Mouse (Mus musculus): ENCODE measurements at regions not wholly inside any gene's neighbourhood (a gene's known extent, or its start where the extent isn't known, plus 50 kb on each side); places are given as distances from the start of the nearest gene placed in this dataset.

DNA sequence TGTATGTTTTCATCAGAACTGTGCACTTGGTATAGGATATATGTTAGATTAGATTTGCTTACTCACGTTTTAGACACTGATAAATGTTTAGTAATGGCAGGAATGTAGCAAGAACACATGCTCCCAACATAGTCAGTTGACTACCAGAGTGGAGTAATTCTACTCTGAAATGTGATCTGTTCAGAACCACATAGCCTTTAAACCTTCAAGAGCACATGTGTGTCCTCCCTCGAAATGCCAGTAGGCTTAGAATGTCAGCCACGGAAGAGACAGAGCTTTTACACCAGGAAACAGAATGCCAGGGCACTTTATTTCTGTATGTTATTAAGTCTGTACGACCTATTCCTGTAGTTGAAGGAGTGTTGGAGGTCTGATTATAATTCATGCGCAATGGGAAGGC is 51.3 kb upstream of the Cd28 start:
- DNase-seq (ENCODE audit: low spot score in 2 of 2), result no peak

DNA sequence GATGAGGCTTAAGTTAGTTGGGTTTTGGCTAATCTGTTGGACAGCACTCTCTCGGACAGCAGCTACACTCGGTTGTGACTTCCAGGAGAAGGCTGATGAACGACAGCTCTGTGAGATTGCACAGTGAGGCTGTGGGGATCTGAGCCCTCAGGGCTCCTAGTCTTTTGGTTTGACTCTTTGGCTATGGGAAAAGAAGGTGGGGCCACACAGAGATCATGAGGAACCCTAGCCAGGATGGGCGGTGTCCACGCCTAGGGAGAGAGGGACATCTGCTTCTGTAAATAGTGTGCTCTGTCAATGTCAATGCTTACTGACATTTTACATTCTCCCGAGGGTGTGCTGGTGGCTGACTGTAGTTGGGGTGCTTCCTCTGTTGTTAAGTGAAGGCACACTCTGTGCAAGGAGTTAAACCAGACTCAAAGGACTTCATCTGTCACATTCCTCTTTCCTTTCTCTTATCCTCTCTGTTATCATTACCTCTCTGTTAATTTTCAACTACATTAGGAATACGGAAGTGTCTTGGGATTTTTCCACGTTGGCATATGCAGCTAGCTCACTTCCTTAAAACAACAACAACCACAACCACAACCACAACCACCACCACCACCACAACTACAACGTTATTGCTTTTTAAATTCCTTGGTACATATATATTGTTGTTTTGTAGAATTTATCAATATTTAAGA is 54.2 kb upstream of the Cd28 start:
- DNase-seq (ENCODE audit: low spot score in 2 of 2), result no peak

DNA sequence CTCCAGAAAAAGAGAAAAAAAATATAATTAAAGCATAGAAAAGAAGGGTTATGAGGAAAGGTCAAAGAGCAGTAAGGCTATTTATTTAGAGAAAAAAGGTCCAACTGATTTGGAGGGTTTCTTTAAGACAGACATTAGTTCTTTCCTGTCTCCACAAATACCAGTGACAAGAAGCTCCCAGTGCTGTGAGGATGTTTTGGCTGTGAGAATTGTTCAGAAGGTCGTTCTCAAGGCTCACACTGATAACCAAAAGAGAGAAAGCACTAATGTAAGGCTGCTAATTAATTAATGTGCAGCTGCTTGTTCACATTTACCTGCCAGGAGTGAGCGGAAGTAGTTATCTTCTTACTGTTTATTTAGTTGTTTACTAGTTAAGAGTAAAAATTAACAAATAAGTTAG is 54.7 kb upstream of the Cd28 start:
- no peak for DNase-seq (ENCODE audit: low spot score in 2 of 2)

- DNase-seq (ENCODE audit: low spot score in 2 of 2), result no peak
Measured at GRCm38 (mm10) chr1:60659604-60660003, 57.0 kb upstream of the Cd28 start.

GRCm38 (mm10) chr1:60659041-60659440 is 57.6 kb upstream of the Cd28 start:
- DNase-seq (ENCODE audit: low spot score in 2 of 2), result no peak

DNA sequence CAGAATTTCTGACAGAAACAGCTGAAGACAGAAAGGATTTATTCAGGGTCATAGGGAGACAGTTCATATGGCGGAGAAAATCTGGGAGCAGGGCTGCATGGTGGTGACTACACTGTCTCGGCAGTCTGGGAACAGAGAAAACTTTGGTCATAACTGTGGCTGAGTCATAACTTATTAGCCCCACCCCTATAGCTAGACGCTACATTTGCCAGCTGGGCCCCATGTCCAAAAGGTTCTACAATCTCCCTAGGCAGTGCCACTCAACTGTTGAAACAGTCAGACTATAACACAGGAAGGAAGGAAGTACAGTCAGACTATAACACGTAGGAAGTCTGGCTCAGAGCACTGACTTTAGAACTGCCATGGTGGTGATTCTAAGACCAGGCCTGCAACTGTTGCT is 58.2 kb upstream of the Cd28 start:
- no peak for DNase-seq (ENCODE audit: low spot score in 2 of 2)

GRCm38 (mm10) chr1:60657511-60657910 is 59.1 kb upstream of the Cd28 start:
- DNase-seq (ENCODE audit: low spot score in 2 of 2), result no peak

- no peak for DNase-seq (ENCODE audit: low spot score in 2 of 2)
Measured at GRCm38 (mm10) chr1:60656976-60657375, 59.6 kb upstream of the Cd28 start.

GRCm38 (mm10) chr1:60655691-60656595 is 60.7 kb upstream of the Cd28 start:
- DNase-seq (ENCODE audit: low spot score in 2 of 2), result no peak

- no peak for DNase-seq (ENCODE audit: low spot score in 2 of 2)
Measured at GRCm38 (mm10) chr1:60655206-60655605, 61.4 kb upstream of the Cd28 start.

GRCm38 (mm10) chr1:60652570-60653011 is 64.0 kb upstream of the Cd28 start:
- peak; percentile 5 to 27 for DNase-seq (ENCODE audit: low spot score in 2 of 2)

DNA sequence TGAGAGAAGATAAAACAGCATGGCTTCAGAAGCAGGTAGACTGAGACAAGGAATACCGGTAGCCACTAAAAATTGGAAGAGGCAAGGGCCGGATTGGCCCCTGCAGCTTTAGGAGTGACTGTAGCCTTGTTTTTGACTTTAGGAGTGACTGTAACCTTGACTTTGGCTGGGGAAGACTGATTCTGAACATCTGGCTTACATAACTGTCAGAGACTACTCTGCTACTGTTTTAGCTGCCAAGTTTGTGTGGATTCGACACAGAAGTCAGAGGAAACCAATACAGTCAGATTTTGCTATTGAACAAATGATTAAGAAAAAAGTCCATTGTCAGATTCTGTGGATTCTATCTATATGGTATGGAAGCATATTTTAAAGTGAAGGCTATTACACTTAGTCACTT is 66.4 kb upstream of the Cd28 start:
- DNase-seq (ENCODE audit: low spot score in 2 of 2), result no peak

DNA sequence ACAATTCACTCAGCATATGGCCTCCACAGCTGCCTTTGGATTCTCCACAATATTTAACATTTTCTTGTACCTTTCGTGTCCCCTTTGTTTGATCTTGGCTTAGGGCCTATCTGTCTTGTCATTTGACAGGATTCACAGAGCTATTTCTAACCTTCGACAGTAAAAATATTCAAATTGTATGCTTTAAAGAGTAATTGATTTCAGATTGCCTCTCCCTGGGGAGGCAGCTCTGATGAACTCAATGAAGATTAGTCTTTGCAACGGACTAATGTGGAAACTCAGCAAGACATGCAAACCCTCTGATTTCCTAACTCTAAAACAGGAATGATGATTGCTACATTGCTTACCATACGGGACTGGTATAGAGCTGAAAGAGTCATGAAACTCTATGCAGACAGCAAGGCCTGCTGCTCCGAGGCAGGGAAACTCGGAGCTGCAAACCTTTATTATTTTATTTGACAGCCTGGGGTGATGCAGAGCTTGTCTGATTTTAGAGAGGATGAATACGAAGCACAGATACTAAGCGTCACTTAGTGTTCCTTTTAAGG is 67.2 kb upstream of the Cd28 start:
- no peak for DNase-seq (ENCODE audit: low spot score in 2 of 2)

DNA sequence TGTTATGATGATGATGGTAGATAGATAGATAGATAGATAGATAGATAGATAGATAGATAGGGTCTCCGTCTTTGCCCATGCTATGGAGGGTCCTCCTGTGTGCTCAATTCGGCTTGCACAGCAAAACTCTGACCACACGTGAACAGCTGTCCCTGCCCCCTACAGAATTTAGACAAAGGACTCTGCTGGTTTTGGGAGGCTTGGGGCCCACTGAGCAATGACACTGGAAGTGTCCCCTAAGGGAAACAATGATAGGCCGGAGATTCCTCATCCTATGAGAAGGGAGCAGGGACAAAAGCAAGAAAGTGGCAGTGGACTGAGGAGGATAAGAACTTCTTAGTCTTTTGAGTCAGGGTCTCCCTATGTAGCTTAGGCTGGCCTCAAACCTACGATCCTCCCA is 69.8 kb upstream of the Cd28 start:
- no peak for DNase-seq (ENCODE audit: low spot score in 2 of 2)

GRCm38 (mm10) chr1:60646174-60646573 is 70.4 kb upstream of the Cd28 start:
- no peak for DNase-seq (ENCODE audit: low spot score in 2 of 2)

- no peak for DNase-seq (ENCODE audit: low spot score in 2 of 2)
Measured at GRCm38 (mm10) chr1:60645176-60645575, 71.4 kb upstream of the Cd28 start.

DNA sequence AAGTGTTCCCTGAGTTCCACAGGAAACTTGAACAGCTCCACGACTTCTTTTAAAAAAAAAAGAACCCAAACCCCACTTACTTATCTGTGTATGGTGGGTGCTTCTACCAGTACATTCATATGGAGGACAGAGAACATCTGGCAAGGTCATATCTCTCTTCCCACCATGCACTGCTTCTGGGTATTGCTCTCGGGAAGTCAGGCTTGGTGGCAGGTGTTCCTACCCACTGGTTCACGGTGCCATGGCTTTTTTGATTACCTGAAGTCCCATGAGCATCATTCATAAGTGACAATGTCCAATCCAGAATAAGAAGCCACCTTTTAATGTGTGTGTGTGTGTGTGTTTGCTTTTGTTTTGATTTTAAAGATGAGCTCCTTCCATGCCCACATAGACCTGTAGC is 73.8 kb upstream of the Cd28 start:
- no peak for DNase-seq (ENCODE audit: low spot score in 2 of 2)

- DNase-seq (ENCODE audit: low spot score in 2 of 2), result no peak
Measured at GRCm38 (mm10) chr1:60642175-60642574, 74.4 kb upstream of the Cd28 start.

DNA sequence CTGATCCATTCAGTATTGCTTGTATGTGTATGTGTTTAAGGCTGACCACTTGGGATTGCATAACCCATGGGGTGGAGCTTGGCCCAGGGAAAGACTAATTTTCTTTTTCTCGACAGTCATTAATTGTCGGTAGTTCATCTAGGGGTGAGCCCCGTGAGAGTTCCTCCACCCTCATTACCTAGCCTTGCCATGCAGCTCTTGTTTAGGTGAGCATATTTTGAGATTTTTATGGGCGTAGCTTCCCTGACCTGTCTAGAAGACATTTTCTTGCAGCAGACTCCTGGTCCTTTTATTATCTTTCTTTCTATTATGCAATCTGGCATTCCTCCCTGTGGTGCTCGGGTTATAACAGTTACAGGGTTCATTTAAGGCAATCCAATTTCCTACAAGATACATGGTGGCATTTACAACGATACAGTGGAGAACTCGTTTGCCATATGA is 74.4 kb upstream of the Raph1 start:
- no peak for DNase-seq (ENCODE audit: low spot score in 2 of 2)

DNA sequence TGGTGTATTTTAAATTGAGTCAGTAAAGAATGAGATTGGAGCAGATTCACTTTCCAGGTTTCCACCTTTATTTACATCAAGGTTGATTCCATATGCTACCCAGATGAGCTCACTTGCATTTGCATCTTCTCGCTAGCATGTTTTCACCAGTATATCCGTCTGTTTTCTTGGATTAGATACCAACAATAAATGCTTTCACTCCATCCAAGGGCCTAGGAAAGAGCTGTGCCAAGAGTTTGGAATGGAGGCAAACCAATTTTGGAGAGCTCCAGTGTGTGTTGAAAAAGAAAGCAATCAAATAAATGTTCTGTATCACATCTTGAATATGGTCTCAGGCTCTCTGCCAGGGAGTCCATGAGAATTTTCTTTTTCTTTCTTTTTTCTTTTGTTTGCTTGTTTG is 72.6 kb upstream of the Raph1 start:
- no peak for DNase-seq (ENCODE audit: low spot score in 2 of 2)

DNA sequence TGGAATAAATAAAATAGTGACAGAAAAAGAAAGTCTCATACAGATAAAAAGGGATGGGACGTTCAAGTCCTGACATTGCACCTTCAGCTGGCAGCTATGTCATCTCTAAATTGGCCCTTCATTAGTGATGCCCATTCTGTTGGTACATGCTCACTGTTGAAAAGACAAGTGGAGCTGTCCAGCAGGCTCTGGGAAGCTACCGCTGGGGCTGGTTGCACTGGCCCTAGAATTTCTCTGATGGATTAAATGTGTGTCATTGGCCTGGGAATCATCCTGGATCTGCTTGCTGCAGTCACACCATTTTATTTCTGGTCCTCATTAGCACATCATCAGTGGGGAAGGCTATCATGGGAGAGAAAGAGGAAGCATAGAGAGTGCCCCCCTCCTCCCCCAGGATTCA is 72.2 kb upstream of the Raph1 start:
- DNase-seq (ENCODE audit: low spot score in 2 of 2), result no peak

DNA sequence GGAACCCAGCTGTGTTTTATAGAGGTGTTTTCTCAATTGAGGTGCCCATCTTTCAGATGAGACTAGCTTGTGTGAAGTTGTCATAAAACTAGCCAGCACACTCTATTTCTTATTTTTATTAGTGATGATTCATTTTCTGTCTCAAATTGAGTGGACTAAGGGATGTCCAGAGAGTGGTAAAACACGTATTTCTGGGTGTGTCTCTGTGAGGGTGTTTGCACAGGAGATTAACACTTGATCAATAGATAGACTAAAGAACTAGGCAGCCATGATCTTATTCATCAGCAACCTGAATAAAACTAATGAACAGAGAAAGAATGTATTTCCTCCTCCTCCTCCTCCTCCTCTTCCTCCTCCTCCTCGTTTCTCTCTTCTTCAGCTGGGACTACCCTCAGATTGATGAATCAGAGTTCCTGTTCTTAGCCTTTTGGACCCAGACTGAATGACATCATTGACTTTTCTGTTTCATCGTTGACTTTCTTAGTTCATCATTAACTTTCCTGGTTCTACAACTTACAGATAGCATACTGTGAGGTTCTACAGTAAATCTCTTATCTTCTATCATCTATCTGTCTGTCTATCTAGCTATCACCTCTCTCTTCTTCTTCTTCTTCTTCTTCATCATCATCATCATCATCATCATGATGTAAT is 70.0 kb upstream of the Raph1 start:
- DNase-seq (ENCODE audit: low spot score in 2 of 2), result no peak
